Mouse (Mus musculus): Measurements from ENCODE around the gene Rps27l. TPM values are rescaled to one million over a fixed set of nuclear protein-coding genes. Genes with fewer than 3 reads are reported as not detected.

Gene Rps27l
- polyA plus RNA-seq, 1 experiment: 588 TPM

GRCm38 (mm10) chr9:66922076-66922475 is 23.8 kb upstream of the Rps27l start:
- H3K27me3 ChIP-seq (ENCODE audit: control insufficient read depth, insufficient read depth, insufficient read length): no peaks in the 10 kb centered on the region
- peaks cover 7% of the 10 kb centered on the region for H3K79me2 ChIP-seq (ENCODE audit: control insufficient read depth, insufficient read depth)
- H3K36me3 ChIP-seq (ENCODE audit: control insufficient read depth, insufficient read depth): no peaks in the 10 kb centered on the region
- H3ac ChIP-seq (ENCODE audit: control insufficient read depth, insufficient read length): no peak overlapping the region
- no peak overlapping the region for H3K4me3 ChIP-seq
- no peak overlapping the region for H3K4me2 ChIP-seq (ENCODE audit: low read depth)
- TF ChIP-seq POLR2A (IDR thresholded peaks at IDR 0.05; ENCODE audit: insufficient read length, low read depth) (no peak), MYOD1 (IDR thresholded peaks at IDR 0.05; ENCODE audit: control insufficient read depth in 1 of 3, insufficient read length in 2 of 3, low read depth in 2 of 3) (no peak)

GRCm38 (mm10) chr9:66925853-66926252 is 20.0 kb upstream of the Rps27l start:
- no peak overlapping the region for H3K4me3 ChIP-seq
- H3ac ChIP-seq (ENCODE audit: control insufficient read depth, insufficient read length): no peak overlapping the region
- no peaks in the 10 kb centered on the region for H3K27me3 ChIP-seq (ENCODE audit: control insufficient read depth, insufficient read depth, insufficient read length)
- no peaks in the 10 kb centered on the region for H3K36me3 ChIP-seq (ENCODE audit: control insufficient read depth, insufficient read depth)
- no peak for TF ChIP-seq REST (IDR thresholded peaks at IDR 0.05; ENCODE audit: insufficient read depth, insufficient read length)
- TF ChIP-seq E2F4 (IDR thresholded peaks at IDR 0.05; ENCODE audit: insufficient read depth): no peak
- no peak for TF ChIP-seq POLR2A (IDR thresholded peaks at IDR 0.05; ENCODE audit: insufficient read length, low read depth)
- no peaks in the 10 kb centered on the region for H3K79me2 ChIP-seq (ENCODE audit: control insufficient read depth, insufficient read depth)
- no peak overlapping the region for H3K4me2 ChIP-seq (ENCODE audit: low read depth)

- TF ChIP-seq TCF3 (IDR thresholded peaks at IDR 0.05; ENCODE audit: insufficient read length, low read depth) (no peak), USF1 (IDR thresholded peaks at IDR 0.05; ENCODE audit: low read depth) (no peak), POLR2AphosphoS2 (IDR thresholded peaks at IDR 0.05; ENCODE audit: insufficient read length, low read depth) (no peak), MYOD1 (IDR thresholded peaks at IDR 0.05; ENCODE audit: control insufficient read depth in 1 of 3, insufficient read length in 2 of 3, low read depth in 2 of 3) (no peak), TCF12 (IDR thresholded peaks at IDR 0.05; ENCODE audit: insufficient read depth, poor library complexity, severe bottlenecking) (no peak), POLR2A (IDR thresholded peaks at IDR 0.05; ENCODE audit: insufficient read length, low read depth) (no peak), REST (IDR thresholded peaks at IDR 0.05; ENCODE audit: insufficient read depth, insufficient read length) (no peak), E2F4 (IDR thresholded peaks at IDR 0.05; ENCODE audit: insufficient read depth) (no peak), SRF (IDR thresholded peaks at IDR 0.05; ENCODE audit: control insufficient read depth, insufficient read length, low read depth) (no peak), MAX (IDR thresholded peaks at IDR 0.05; ENCODE audit: low read depth) (no peak), CEBPB (IDR thresholded peaks at IDR 0.05; ENCODE audit: insufficient read depth, poor library complexity, severe bottlenecking) (no peak), MYOG (IDR thresholded peaks at IDR 0.05; ENCODE audit: control insufficient read depth in 1 of 3, insufficient read depth in 1 of 3, insufficient read length in 2 of 3, low read depth in 2 of 3) (no peak)
- Histone ChIP-seq H3K36me3 (ENCODE audit: control insufficient read depth, insufficient read depth) (no peaks in the 10 kb centered on the region), H3K4me3 (no peak overlapping the region), H3K79me2 (ENCODE audit: control insufficient read depth, insufficient read depth) (no peaks in the 10 kb centered on the region), H3ac (ENCODE audit: control insufficient read depth, insufficient read length) (no peak overlapping the region), H3K27me3 (ENCODE audit: control insufficient read depth, insufficient read depth, insufficient read length) (no peaks in the 10 kb centered on the region), H3K4me2 (ENCODE audit: low read depth) (no peak overlapping the region)
Measured at GRCm38 (mm10) chr9:66927696-66928402, 18.0 kb upstream of the Rps27l start.

DNA sequence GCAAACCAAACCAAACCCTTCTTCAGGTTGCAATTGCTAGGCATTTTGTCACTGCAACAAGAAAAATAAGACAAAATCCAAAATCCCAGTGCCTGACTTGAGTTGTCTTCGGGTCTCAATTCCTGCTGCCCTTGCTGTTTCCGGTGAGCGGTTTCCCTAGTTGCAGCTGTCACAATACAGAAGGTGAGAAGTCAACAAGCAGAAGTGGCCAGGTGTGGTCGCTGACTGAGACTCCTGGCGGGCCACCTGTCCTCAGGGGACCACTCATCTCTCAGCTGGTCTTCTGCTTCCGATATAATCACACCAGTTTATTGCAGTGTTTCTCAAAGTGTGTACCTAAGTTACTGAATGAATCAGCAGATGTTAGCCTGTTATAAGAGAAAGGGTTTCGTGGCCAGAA is 15.5 kb upstream of the Rps27l start:
- Histone ChIP-seq H3K27me3 (ENCODE audit: control insufficient read depth, insufficient read depth, insufficient read length) (no peaks in the 10 kb centered on the region), H3K36me3 (ENCODE audit: control insufficient read depth, insufficient read depth) (no peaks in the 10 kb centered on the region), H3K4me2 (ENCODE audit: low read depth) (no peak overlapping the region), H3K79me2 (ENCODE audit: control insufficient read depth, insufficient read depth) (no peaks in the 10 kb centered on the region), H3ac (ENCODE audit: control insufficient read depth, insufficient read length) (no peak overlapping the region), H3K4me3 (no peak overlapping the region)
- TF ChIP-seq MYOG (IDR thresholded peaks at IDR 0.05; ENCODE audit: control insufficient read depth in 1 of 3, insufficient read depth in 1 of 3, insufficient read length in 2 of 3, low read depth in 2 of 3): no peak
- no peak for TF ChIP-seq CEBPB (IDR thresholded peaks at IDR 0.05; ENCODE audit: insufficient read depth, poor library complexity, severe bottlenecking)
- TF ChIP-seq TCF12 (IDR thresholded peaks at IDR 0.05; ENCODE audit: insufficient read depth, poor library complexity, severe bottlenecking): no peak
- no peak for TF ChIP-seq POLR2AphosphoS2 (IDR thresholded peaks at IDR 0.05; ENCODE audit: insufficient read length, low read depth)
- no peak for TF ChIP-seq MAX (IDR thresholded peaks at IDR 0.05; ENCODE audit: low read depth)
- no peak for TF ChIP-seq REST (IDR thresholded peaks at IDR 0.05; ENCODE audit: insufficient read depth, insufficient read length)
- TF ChIP-seq E2F4 (IDR thresholded peaks at IDR 0.05; ENCODE audit: insufficient read depth): no peak
- no peak for TF ChIP-seq USF1 (IDR thresholded peaks at IDR 0.05; ENCODE audit: low read depth)
- TF ChIP-seq SRF (IDR thresholded peaks at IDR 0.05; ENCODE audit: control insufficient read depth, insufficient read length, low read depth): no peak
- TF ChIP-seq POLR2A (IDR thresholded peaks at IDR 0.05; ENCODE audit: insufficient read length, low read depth): no peak
- no peak for TF ChIP-seq MYOD1 (IDR thresholded peaks at IDR 0.05; ENCODE audit: control insufficient read depth in 1 of 3, insufficient read length in 2 of 3, low read depth in 2 of 3)
- no peak for TF ChIP-seq TCF3 (IDR thresholded peaks at IDR 0.05; ENCODE audit: insufficient read length, low read depth)

- no peak for TF ChIP-seq CEBPB (IDR thresholded peaks at IDR 0.05; ENCODE audit: insufficient read depth, poor library complexity, severe bottlenecking)
- TF ChIP-seq POLR2AphosphoS2 (IDR thresholded peaks at IDR 0.05; ENCODE audit: insufficient read length, low read depth): no peak
- TF ChIP-seq POLR2A (IDR thresholded peaks at IDR 0.05; ENCODE audit: insufficient read length, low read depth): no peak
- TF ChIP-seq MYOD1 (IDR thresholded peaks at IDR 0.05; ENCODE audit: control insufficient read depth in 1 of 3, insufficient read length in 2 of 3, low read depth in 2 of 3): no peak
- no peak for TF ChIP-seq E2F4 (IDR thresholded peaks at IDR 0.05; ENCODE audit: insufficient read depth)
- no peak for TF ChIP-seq TCF12 (IDR thresholded peaks at IDR 0.05; ENCODE audit: insufficient read depth, poor library complexity, severe bottlenecking)
- no peak for TF ChIP-seq SRF (IDR thresholded peaks at IDR 0.05; ENCODE audit: control insufficient read depth, insufficient read length, low read depth)
- no peak for TF ChIP-seq REST (IDR thresholded peaks at IDR 0.05; ENCODE audit: insufficient read depth, insufficient read length)
- no peak for TF ChIP-seq MYOG (IDR thresholded peaks at IDR 0.05; ENCODE audit: control insufficient read depth in 1 of 3, insufficient read depth in 1 of 3, insufficient read length in 2 of 3, low read depth in 2 of 3)
- TF ChIP-seq TCF3 (IDR thresholded peaks at IDR 0.05; ENCODE audit: insufficient read length, low read depth): no peak
- Histone ChIP-seq H3ac (ENCODE audit: control insufficient read depth, insufficient read length) (no peak overlapping the region), H3K79me2 (ENCODE audit: control insufficient read depth, insufficient read depth) (no peaks in the 10 kb centered on the region), H3K27me3 (ENCODE audit: control insufficient read depth, insufficient read depth, insufficient read length) (no peaks in the 10 kb centered on the region), H3K4me2 (ENCODE audit: low read depth) (no peak overlapping the region), H3K4me3 (no peak overlapping the region), H3K36me3 (ENCODE audit: control insufficient read depth, insufficient read depth) (no peaks in the 10 kb centered on the region)
Measured at GRCm38 (mm10) chr9:66933869-66934808, 11.7 kb upstream of the Rps27l start.

Data from myocyte (in vitro differentiated cells).